Mouse (Mus musculus) MEL (cell line): Measurements from ENCODE around the gene Snx17. TPM values are rescaled to one million over a fixed set of nuclear protein-coding genes. Genes with fewer than 3 reads are reported as not detected.
A peak's percentile ranks its signal among the peaks of the same experiment; 100 is the strongest.

Source experiments
- DNase-seq: peaks from one replicate; pipeline ENCODE4 v3.0.0; 2011; ENCODE audit warnings: low read depth, low spot score
- H3K27ac ChIP-seq: 2 replicates; pipeline ENCODE4 v1.5.1; 2012; ENCODE audit warnings: low read depth, mild to moderate bottlenecking, control low read depth, low read length, moderate library complexity; ENCODE audit not compliant: control insufficient read depth
- H3K27me3 ChIP-seq, 2 experiments: fragments of 150-350 bp in 1 of 2; sonication (generic) in 1 of 2; 2 replicates each; pipeline ENCODE4 v1.6.1; 2012; ENCODE audit warnings: low read length in 2 of 2, mild to moderate bottlenecking in 2 of 2, improper control_type of control experiment in 1 of 2, moderate library complexity in 1 of 2; ENCODE audit not compliant: insufficient read depth in 2 of 2, control insufficient read depth in 1 of 2
- H3K36me3 ChIP-seq, 2 experiments: 2 replicates each; pipeline ENCODE4 v1.6.1; 2012 to 2014; ENCODE audit warnings: low read length in 2 of 2, improper control_type of control experiment in 1 of 2, inconsistent platforms in 1 of 2, mild to moderate bottlenecking in 1 of 2; ENCODE audit not compliant: insufficient read depth in 2 of 2, control insufficient read depth in 1 of 2
- H3K4me1 ChIP-seq, 2 experiments: fragments of 150-350 bp in 1 of 2; sonication (generic) in 1 of 2; 2 replicates each; pipeline ENCODE4 v1.6.1; 2012; ENCODE audit warnings: low read length in 2 of 2, improper control_type of control experiment in 1 of 2, mild to moderate bottlenecking in 1 of 2; ENCODE audit not compliant: insufficient read depth in 2 of 2, control insufficient read depth in 1 of 2
- H3K4me3 ChIP-seq, 2 experiments: fragments of 150-350 bp in 1 of 2; sonication (generic) in 1 of 2; 2 replicates each; pipeline ENCODE4 v1.5.1; 2012; ENCODE audit warnings: low read depth in 2 of 2, low read length in 2 of 2, mild to moderate bottlenecking in 2 of 2, moderate library complexity in 2 of 2, control low read depth in 1 of 2, improper control_type of control experiment in 1 of 2; ENCODE audit not compliant: control insufficient read depth in 1 of 2, insufficient read depth in 1 of 2
- H3K79me2 ChIP-seq: 2 replicates; pipeline ENCODE4 v1.6.1; 2012; ENCODE audit warnings: mild to moderate bottlenecking, low read length, moderate library complexity; ENCODE audit not compliant: control insufficient read depth, poor library complexity, insufficient read depth
- H3K9ac ChIP-seq: 2 replicates; pipeline ENCODE4 v1.6.1; 2012; ENCODE audit warnings: low read depth, mild to moderate bottlenecking, control low read depth, low read length, moderate library complexity; ENCODE audit not compliant: control insufficient read depth, poor library complexity, severe bottlenecking
- H3K9me3 ChIP-seq: fragments of 150-350 bp; sonication (generic); replicated peaks from 2 replicates; pipeline ENCODE4 v1.6.1; 2012; ENCODE audit warnings: mild to moderate bottlenecking, low read length, improper control_type of control experiment, moderate library complexity; ENCODE audit not compliant: insufficient read depth
- CHD2 ChIP-seq: IDR thresholded peaks from 2 replicates; pipeline ENCODE4 v1.6.1; 2011; ENCODE audit warnings: low read length, improper control_type of control experiment
- CTCF ChIP-seq, 3 experiments: IDR thresholded peaks in 2 of 3; conservative IDR thresholded peaks in 1 of 3; 2 replicates each; pipeline ENCODE4 v1.5.1; 2011 to 2012; ENCODE audit warnings: low read length in 3 of 3, low read depth in 2 of 3, mild to moderate bottlenecking in 2 of 3, improper control_type of control experiment in 1 of 3, inconsistent platforms in 1 of 3, mixed read lengths in 1 of 3, moderate library complexity in 1 of 3; ENCODE audit not compliant: control insufficient read depth in 1 of 3, insufficient read depth in 1 of 3, poor library complexity in 1 of 3, severe bottlenecking in 1 of 3
- ELF1 ChIP-seq: IDR thresholded peaks from 2 replicates; pipeline ENCODE4 v1.6.1; 2014; ENCODE audit warnings: low read depth, mild to moderate bottlenecking, inconsistent platforms, low read length, improper control_type of control experiment, moderate library complexity
- EP300 ChIP-seq, 2 experiments: IDR thresholded peaks; 2 replicates each; pipeline ENCODE4 v1.6.1; 2011; ENCODE audit warnings: improper control_type of control experiment in 2 of 2, low read length in 2 of 2, low read depth in 1 of 2, mild to moderate bottlenecking in 1 of 2
- ETS1 ChIP-seq: IDR thresholded peaks from 2 replicates; pipeline ENCODE4 v1.6.1; 2012; ENCODE audit warnings: low read depth, mild to moderate bottlenecking, inconsistent platforms, low read length, improper control_type of control experiment, moderate library complexity
- GABPA ChIP-seq: IDR thresholded peaks from 2 replicates; pipeline ENCODE4 v1.6.1; 2012; ENCODE audit warnings: low read depth, mild to moderate bottlenecking, inconsistent platforms, low read length, improper control_type of control experiment, moderate library complexity
- GATA1 ChIP-seq: IDR thresholded peaks from 2 replicates; pipeline ENCODE4 v1.6.1; 2011; ENCODE audit warnings: low read depth, low read length, improper control_type of control experiment
- KAT2A ChIP-seq: conservative IDR thresholded peaks from 2 replicates; pipeline ENCODE4 v1.6.1; 2012; ENCODE audit warnings: low read depth, low read length, improper control_type of control experiment, inconsistent platforms
- MAFK ChIP-seq: IDR thresholded peaks from 2 replicates; pipeline ENCODE4 v1.6.1; 2011; ENCODE audit warnings: low read depth, mild to moderate bottlenecking, low read length, improper control_type of control experiment, borderline replicate concordance
- MEF2A ChIP-seq: IDR thresholded peaks from 2 replicates; pipeline ENCODE4 v1.6.1; 2014; ENCODE audit warnings: low read depth, mild to moderate bottlenecking, inconsistent platforms, low read length, improper control_type of control experiment; ENCODE audit not compliant: poor library complexity, insufficient replicate concordance, severe bottlenecking; ENCODE audit errors: extremely low read depth
- MXI1 ChIP-seq: IDR thresholded peaks from 2 replicates; pipeline ENCODE4 v1.6.1; 2011; ENCODE audit warnings: mild to moderate bottlenecking, low read depth, low read length, improper control_type of control experiment
- MYB ChIP-seq: IDR thresholded peaks from 2 replicates; pipeline ENCODE4 v1.6.1; 2011; ENCODE audit warnings: mild to moderate bottlenecking, low read depth, low read length, improper control_type of control experiment
- NRF1 ChIP-seq: IDR thresholded peaks from 2 replicates; pipeline ENCODE4 v1.6.1; 2014; ENCODE audit warnings: low read depth, mild to moderate bottlenecking, inconsistent platforms, low read length, improper control_type of control experiment, moderate library complexity; ENCODE audit not compliant: poor library complexity, insufficient read depth, severe bottlenecking
- POLR2A ChIP-seq, 2 experiments: IDR thresholded peaks; 2 replicates each; pipeline ENCODE4 v1.6.1; 2011 to 2012; ENCODE audit warnings: low read length in 2 of 2, mild to moderate bottlenecking in 2 of 2, control low read depth in 1 of 2, improper control_type of control experiment in 1 of 2, low read depth in 1 of 2, moderate library complexity in 1 of 2; ENCODE audit not compliant: control insufficient read depth in 1 of 2, insufficient read depth in 1 of 2, poor library complexity in 1 of 2
- POLR2AphosphoS2 ChIP-seq: IDR thresholded peaks from 2 replicates; pipeline ENCODE4 v1.6.1; 2011; ENCODE audit warnings: low read length, improper control_type of control experiment
- POLR2AphosphoS5 ChIP-seq: IDR thresholded peaks from 2 replicates; pipeline ENCODE4 v1.6.1; 2012; ENCODE audit warnings: low read depth, borderline replicate concordance, mild to moderate bottlenecking, inconsistent platforms, low read length, moderate library complexity, mixed read lengths
- RCOR1 ChIP-seq: IDR thresholded peaks from 2 replicates; pipeline ENCODE4 v1.6.1; 2012; ENCODE audit warnings: low read depth, mild to moderate bottlenecking, inconsistent platforms, low read length, improper control_type of control experiment
- SIN3A ChIP-seq: IDR thresholded peaks from 2 replicates; pipeline ENCODE4 v1.6.1; 2012; ENCODE audit warnings: low read length, improper control_type of control experiment, inconsistent platforms
- SMC3 ChIP-seq: IDR thresholded peaks from 2 replicates; pipeline ENCODE4 v1.6.1; 2011; ENCODE audit warnings: low read depth, low read length, improper control_type of control experiment
- TAL1 ChIP-seq: IDR thresholded peaks from 2 replicates; pipeline ENCODE4 v1.6.1; 2012; ENCODE audit warnings: mild to moderate bottlenecking, inconsistent platforms, low read length, moderate library complexity, mixed read lengths
- USF2 ChIP-seq, 2 experiments: IDR thresholded peaks; 2 replicates each; pipeline ENCODE4 v1.6.1; 2011 to 2012; ENCODE audit warnings: improper control_type of control experiment in 2 of 2, low read length in 2 of 2, borderline replicate concordance in 1 of 2, inconsistent platforms in 1 of 2, low read depth in 1 of 2, mild to moderate bottlenecking in 1 of 2; ENCODE audit not compliant: insufficient read depth in 1 of 2
- ZKSCAN1 ChIP-seq: IDR thresholded peaks from 2 replicates; pipeline ENCODE4 v1.6.1; 2012; ENCODE audit warnings: low read depth, mild to moderate bottlenecking, inconsistent platforms, low read length, improper control_type of control experiment, moderate library complexity
- ZMIZ1 ChIP-seq: IDR thresholded peaks from 2 replicates; pipeline ENCODE4 v1.6.1; 2012; ENCODE audit warnings: low read depth, mild to moderate bottlenecking, inconsistent platforms, low read length, improper control_type of control experiment, moderate library complexity
- polyA plus RNA-seq, 2 experiments: library from polyadenylated mRNA; stranded (reverse) in 1 of 2; unstranded in 1 of 2; fragments of >175 nt in 1 of 2; fragments of >200 nt in 1 of 2; gene quantifications; 2 replicates each; pipeline versions ENCODE4 v1.2.1 to v1.2.4; 2012; ENCODE audit warnings: low replicate concordance in 2 of 2, low read depth in 1 of 2; ENCODE audit not compliant: insufficient read length in 2 of 2, insufficient read depth in 1 of 2, missing spikeins in 1 of 2
- total RNA-seq: library from RNA; depleted of rRNA; stranded (reverse); fragments of 300-350 nt; gene quantifications from 2 replicates; pipeline ENCODE4 v1.2.3, GENCODE M21; 2012

The Snx17 gene
- total and polyA plus RNA-seq, 3 experiments, result 85.1 to 85.6 TPM; not detected in 1

DNA sequence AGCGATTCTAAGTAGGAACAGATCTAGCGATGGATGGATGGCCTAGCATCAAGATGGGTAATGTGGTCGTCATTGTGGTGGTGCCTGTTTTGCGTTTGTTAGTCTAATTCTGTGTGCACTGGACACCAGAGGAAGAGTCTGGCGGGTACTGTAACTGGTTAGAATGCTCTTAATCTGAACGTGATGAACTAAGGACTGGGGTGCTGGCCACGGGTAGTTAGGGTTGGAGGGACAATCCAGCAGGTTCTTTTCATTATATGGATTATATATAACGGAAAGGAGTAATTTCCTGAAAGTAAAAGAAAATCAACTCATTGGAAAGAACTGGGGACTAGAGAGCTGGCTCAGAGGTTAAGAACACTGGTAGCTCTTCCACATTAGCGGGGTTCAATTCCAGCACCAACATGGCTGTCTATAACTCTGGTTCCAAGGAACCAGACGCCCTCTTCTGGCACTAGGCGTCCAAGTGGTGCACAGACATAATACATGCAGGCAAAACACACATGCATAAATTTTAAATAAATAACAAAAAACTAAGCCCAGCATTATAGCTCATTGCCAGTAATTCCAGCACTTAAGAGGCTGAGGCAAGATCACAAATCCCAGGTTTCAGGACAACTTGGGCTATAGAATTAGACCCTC is 28.4 kb downstream of the Snx17 start (continued):
- TF ChIP-seq USF2 (IDR thresholded peaks at IDR 0.05; ENCODE audit: borderline replicate concordance in 1 of 2, insufficient read depth in 1 of 2, low read depth in 1 of 2, low read length in 2 of 2) (no peak), GATA1 (no peak), MXI1 (peak; percentile 76), NRF1 (no peak), POLR2AphosphoS5 (no peak; the same call in 1 of the 2 replicates), ETS1 (peak; percentile 42; the same call in 1 of the 2 replicates), SMC3 (peak; percentile 78), KAT2A (no peak), SIN3A (peak; percentile 89), CHD2 (no peak)

DNA sequence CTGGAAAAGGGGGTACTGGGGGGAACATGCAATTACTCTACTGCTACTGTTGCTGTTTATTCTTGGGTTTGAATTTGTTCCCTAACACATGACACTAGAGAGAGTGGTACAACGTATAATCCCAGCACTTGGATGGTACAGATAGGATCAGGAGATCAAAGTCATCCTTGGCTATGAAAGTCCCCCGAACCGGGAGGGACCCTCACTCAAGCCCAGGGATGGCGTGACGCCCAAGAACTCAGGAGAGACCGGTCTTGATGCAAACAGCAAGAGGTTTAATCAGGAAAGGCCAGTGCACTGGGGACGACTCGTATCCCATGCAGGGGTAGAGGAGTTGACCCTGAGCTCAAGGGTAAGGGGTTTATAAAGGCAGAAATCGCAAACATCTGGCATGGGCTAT is 29.7 kb downstream of the Snx17 start:
- H3K79me2 ChIP-seq, result peaks cover 28% of the 10 kb centered on the region
- H3K27ac ChIP-seq, result no peak overlapping the region
- H3K27me3 ChIP-seq, result no peaks in the 10 kb centered on the region
- no peak overlapping the region for H3K4me3 ChIP-seq
- no peak overlapping the region for H3K9ac ChIP-seq
- peaks cover 5 to 6% of the 10 kb centered on the region in 2 experiments for H3K4me1 ChIP-seq
- H3K36me3 ChIP-seq, result peaks cover 4 to 17% of the 10 kb centered on the region in 2 experiments
- TF ChIP-seq MEF2A (no peak), ETS1 (no peak), POLR2AphosphoS2 (no peak), POLR2A (IDR thresholded peaks at IDR 0.05; ENCODE audit: control insufficient read depth in 1 of 2, insufficient read depth in 1 of 2, low read depth in 1 of 2, low read length in 2 of 2, poor library complexity in 1 of 2) (no peak), MXI1 (no peak), ZMIZ1 (no peak), MAFK (no peak), RCOR1 (no peak), GABPA (no peak), MYB (no peak), EP300 (IDR thresholded peaks at IDR 0.05; ENCODE audit: low read depth in 1 of 2, low read length in 2 of 2) (no peak), USF2 (IDR thresholded peaks at IDR 0.05; ENCODE audit: borderline replicate concordance in 1 of 2, insufficient read depth in 1 of 2, low read depth in 1 of 2, low read length in 2 of 2) (no peak), CTCF (IDR thresholded peaks at IDR 0.05 in 2 of 3, conservative IDR thresholded peaks at IDR 0.05 in 1 of 3; ENCODE audit: control insufficient read depth in 1 of 3, insufficient read depth in 1 of 3, low read depth in 2 of 3, low read length in 3 of 3, poor library complexity in 1 of 3, severe bottlenecking in 1 of 3) (no peak), ZKSCAN1 (no peak), SMC3 (no peak), TAL1 (no peak), ELF1 (no peak)
- no peak for DNase-seq
- no peaks in the 10 kb centered on the region for H3K9me3 ChIP-seq
